Comparison of ENCODE assay signal across 11 mouse cellular contexts in the genomic region with DNA sequence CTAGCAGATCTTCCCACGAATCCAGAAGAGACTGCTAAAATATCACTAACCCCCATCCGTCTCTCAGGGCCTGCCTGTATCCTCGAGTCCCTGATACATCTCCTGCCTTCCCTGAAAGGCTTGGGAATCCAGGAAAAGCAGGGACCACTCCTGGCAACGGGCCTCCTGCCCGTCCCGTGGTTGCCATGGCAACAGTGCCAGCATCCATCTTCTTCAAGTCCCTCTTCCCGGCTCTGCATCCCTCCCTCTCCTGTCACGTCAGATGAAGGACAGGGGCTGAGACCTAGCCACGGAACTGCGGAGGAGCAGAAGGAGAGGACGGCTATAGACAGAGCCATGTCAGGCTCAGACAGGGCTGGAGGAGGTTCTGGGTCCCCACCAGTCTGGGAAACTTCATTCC.
DNase-seq lines count a peak whose midpoint lies in the region; ATAC-seq and TF ChIP-seq lines count a peak whose summit lies in the region.
"Had no signal": no experiment of that assay in that cellular context is flagged by ENCODE, and none has a peak within 500 bp of the region (broad histone marks: within the 10 kb centered on the region; RNA-seq: fewer than 3 reads in every experiment).

No protein-coding gene starts in this region.

- H3K36me3 ChIP-seq in forebrain, postnatal 0 days (ENCODE audit: insufficient read depth), result no peaks in the 10 kb centered on the region
- H3K36me3 ChIP-seq in kidney, adult 2 months (ENCODE audit: control insufficient read depth, insufficient read depth, low read length), result no peaks in the 10 kb centered on the region

- DNase-seq in brain, embryonic 14.5 days (ENCODE audit: low read depth), result peak; percentile 96
- DNase-seq in forebrain, postnatal 0 days, result peak; percentile 93
- DNase-seq in layer of hippocampus, postnatal 10 days (ENCODE audit: low spot score in 2 of 2), result peak; percentile 58 to 68
- no peak for DNase-seq in kidney, adult 11 months
- no peak for DNase-seq in ovary, postnatal 10 days (ENCODE audit: low spot score)
- DNase-seq in thymus, postnatal 25 days, result no peak
- no peak for DNase-seq in kidney, adult 2 months
- DNase-seq: kidney, adult 9 months had no signal

- peak overlapping the region; percentile 81 for H3K27ac ChIP-seq in forebrain, postnatal 0 days (ENCODE audit: low read depth, low read length)
- no peak overlapping the region for H3K27ac ChIP-seq in kidney, adult 2 months (ENCODE audit: insufficient read depth, low read depth, low read length)
- H3K27ac ChIP-seq: liver, embryonic 14.5 days had no signal

- 0 out of 2 replicates have a peak overlapping the region, but pooled peaks have one; percentile 25 for H3K9ac ChIP-seq in forebrain, postnatal 0 days
- H3K9ac ChIP-seq: liver, embryonic 14.5 days had no signal

- H3K4me3 ChIP-seq in forebrain, postnatal 0 days (ENCODE audit: low read depth, low read length), result no peak overlapping the region
- no peak overlapping the region for H3K4me3 ChIP-seq in kidney, adult 2 months (ENCODE audit: insufficient read depth, low read depth, low read length)

- no peaks in the 10 kb centered on the region for H3K27me3 ChIP-seq in forebrain, postnatal 0 days (ENCODE audit: insufficient read depth, low read length)
- H3K27me3 ChIP-seq in kidney, adult 2 months (replicated peaks; ENCODE audit: control insufficient read depth, insufficient read depth, low read length), result no peaks in the 10 kb centered on the region

- TF ChIP-seq POLR2A in brain, embryonic 14.5 days (IDR thresholded peaks at IDR 0.05; ENCODE audit: borderline replicate concordance, extremely low read depth, insufficient read depth, insufficient read length, poor library complexity, severe bottlenecking), result no peak
- no peak for TF ChIP-seq POLR2A in kidney, adult 2 months (IDR thresholded peaks at IDR 0.05; ENCODE audit: low read depth, low read length)

- no peak overlapping the region for H3K4me2 ChIP-seq in forebrain, postnatal 0 days (ENCODE audit: low read depth)

- WGBS in forebrain, postnatal 0 days, result 12% methylated on average over 11 of the region's 11 CpGs
- WGBS in kidney, adult 2 months, result 49% methylated on average over 11 of the region's 11 CpGs

- no peaks in the 10 kb centered on the region for H3K9me3 ChIP-seq in forebrain, postnatal 0 days (ENCODE audit: low read length)

- ATAC-seq in forebrain, postnatal 0 days, result peak; percentile 81
- 0 out of 2 replicates have a peak, but pooled peaks have one; percentile 31 for ATAC-seq in monocyte, adult 5-6 weeks (replicated peaks; ENCODE audit: insufficient number of reproducible peaks, low FRiP score, low TSS enrichment, poor library complexity, severe bottlenecking)
- ATAC-seq: CD4-positive, CD25-positive, alpha-beta regulatory T cell, adult 4 months had no signal

- peaks cover 13% of the 10 kb centered on the region for H3K4me1 ChIP-seq in forebrain, postnatal 0 days (ENCODE audit: insufficient read depth)
- H3K4me1 ChIP-seq in kidney, adult 2 months (ENCODE audit: control insufficient read depth, insufficient read depth, low read length), result no peaks in the 10 kb centered on the region

- no peak for TF ChIP-seq CTCF in brain, embryonic 14.5 days (IDR thresholded peaks at IDR 0.05; ENCODE audit: borderline replicate concordance, extremely low read depth, insufficient read depth, insufficient read length)
- no peak for TF ChIP-seq CTCF in forebrain, postnatal 0 days (IDR thresholded peaks at IDR 0.05; ENCODE audit: low read depth)
- no peak for TF ChIP-seq CTCF in kidney, adult 2 months (conservative IDR thresholded peaks at IDR 0.05; ENCODE audit: insufficient read depth, insufficient read length, low read depth, low read length)

Comparison
In these comparisons a context has a peak if more than half of its experiments do, and no peak if none do; other contexts are left out.
1. DNase-seq: peak in brain, embryonic 14.5 days (single experiment), forebrain, postnatal 0 days (single experiment) and layer of hippocampus, postnatal 10 days (2 of 2); none in kidney, adult 11 months (single experiment), ovary, postnatal 10 days (single experiment), thymus, postnatal 25 days (single experiment) and kidney, adult 2 months (single experiment).